Mouse (Mus musculus): ENCODE data around the gene Hnf1a.

The Hnf1a gene

GRCm38 (mm10) chr5:114970824-114971227 is at the start of gene Hnf1a:
Hnf1a (minus strand) TSS chr5:114971094.
- in situ Hi-C loops (cut with MboI; ENCODE audit: unreplicated experiment in 2 of 2), result loop anchor here (10.0 to 25.0 kb wide), 3 partner anchors 134 to 491 kb away; partner anchors contain the start of gene Pla2g1b (in 1 of the 2)

GRCm38 (mm10) chr5:115018813-115019212 is 47.9 kb upstream of the Hnf1a start:
- in situ Hi-C loops (cut with MboI; ENCODE audit: unreplicated experiment in 2 of 2), result no loop called here

- in situ Hi-C loops (cut with MboI; ENCODE audit: unreplicated experiment in 2 of 2), result no loop called here
Measured at GRCm38 (mm10) chr5:115018270-115018669, 47.4 kb upstream of the Hnf1a start.

- in situ Hi-C loops (cut with MboI; ENCODE audit: unreplicated experiment in 2 of 2), result no loop called here
Measured at GRCm38 (mm10) chr5:115015121-115015520, 44.2 kb upstream of the Hnf1a start.

- in situ Hi-C loops (cut with MboI; ENCODE audit: unreplicated experiment in 2 of 2), result no loop called here
Measured at GRCm38 (mm10) chr5:115014570-115014969, 43.7 kb upstream of the Hnf1a start.

- in situ Hi-C loops (cut with MboI; ENCODE audit: unreplicated experiment in 2 of 2), result no loop called here
Measured at GRCm38 (mm10) chr5:115013436-115013835, 42.5 kb upstream of the Hnf1a start.

GRCm38 (mm10) chr5:115011519-115012261 is 40.8 kb upstream of the Hnf1a start:
- in situ Hi-C loops (cut with MboI; ENCODE audit: unreplicated experiment in 2 of 2), result no loop called here

- in situ Hi-C loops (cut with MboI; ENCODE audit: unreplicated experiment in 2 of 2), result no loop called here
Measured at GRCm38 (mm10) chr5:115011217-115011518, 40.3 kb upstream of the Hnf1a start.

- in situ Hi-C loops (cut with MboI; ENCODE audit: unreplicated experiment in 2 of 2), result no loop called here
Measured at GRCm38 (mm10) chr5:115010577-115011216, 39.8 kb upstream of the Hnf1a start, which contains the start of gene Sppl3. Sppl3 (plus strand) TSS chr5:115011137.

- in situ Hi-C loops (cut with MboI; ENCODE audit: unreplicated experiment in 2 of 2), result no loop called here
Measured at GRCm38 (mm10) chr5:115009961-115010360, 39.1 kb upstream of the Hnf1a start.

GRCm38 (mm10) chr5:115009143-115009542 is 38.2 kb upstream of the Hnf1a start:
- in situ Hi-C loops (cut with MboI; ENCODE audit: unreplicated experiment in 2 of 2), result no loop called here

- in situ Hi-C loops (cut with MboI; ENCODE audit: unreplicated experiment in 2 of 2), result no loop called here
Measured at GRCm38 (mm10) chr5:115008307-115008706, 37.4 kb upstream of the Hnf1a start.

GRCm38 (mm10) chr5:115007768-115008167 is 36.9 kb upstream of the Hnf1a start:
- in situ Hi-C loops (cut with MboI; ENCODE audit: unreplicated experiment in 2 of 2), result no loop called here

- in situ Hi-C loops (cut with MboI; ENCODE audit: unreplicated experiment in 2 of 2), result no loop called here
Measured at GRCm38 (mm10) chr5:115003224-115003873, 32.5 kb upstream of the Hnf1a start.

GRCm38 (mm10) chr5:115002781-115003180 is 31.9 kb upstream of the Hnf1a start:
- in situ Hi-C loops (cut with MboI; ENCODE audit: unreplicated experiment in 2 of 2), result no loop called here

GRCm38 (mm10) chr5:115001464-115001863 is 30.6 kb upstream of the Hnf1a start:
- in situ Hi-C loops (cut with MboI; ENCODE audit: unreplicated experiment in 2 of 2), result no loop called here

- in situ Hi-C loops (cut with MboI; ENCODE audit: unreplicated experiment in 2 of 2), result no loop called here
Measured at GRCm38 (mm10) chr5:115000503-115000902, 29.6 kb upstream of the Hnf1a start.

- in situ Hi-C loops (cut with MboI; ENCODE audit: unreplicated experiment in 2 of 2), result no loop called here
Measured at GRCm38 (mm10) chr5:114997327-114997726, 26.4 kb upstream of the Hnf1a start.

- in situ Hi-C loops (cut with MboI; ENCODE audit: unreplicated experiment in 2 of 2), result no loop called here
Measured at GRCm38 (mm10) chr5:114996447-114996846, 25.6 kb upstream of the Hnf1a start.

- in situ Hi-C loops (cut with MboI; ENCODE audit: unreplicated experiment in 2 of 2), result no loop called here
Measured at GRCm38 (mm10) chr5:114985074-114985473, 14.2 kb upstream of the Hnf1a start.

- in situ Hi-C loops (cut with MboI; ENCODE audit: unreplicated experiment in 2 of 2), result no loop called here
Measured at GRCm38 (mm10) chr5:114982001-114982400, 11.1 kb upstream of the Hnf1a start.

All from v-Abl transformed pro-B cells (cell line).